Mouse (Mus musculus) spleen, postnatal 36 days (tissue): ENCODE measurements around the gene Ptprcap.
A peak's percentile ranks its signal among the peaks of the same experiment; 100 is the strongest.
"Not testable (repeated sequence)": the region's sequence is repeated elsewhere in the genome, so short reads cannot be mapped to it uniquely, and the experiment has no call there.

Experiments
- DNase-seq, 2 experiments: peaks; one replicate each; pipeline ENCODE4 v3.0.0; 2022; ENCODE audit warnings: low spot score in 2 of 2, mixed read lengths in 1 of 2

Ptprcap gene

GRCm38 (mm10) chr19:4125741-4126696, 27.4 kb upstream of the Ptprcap start, which contains the start of gene Aip:
TSS of gene Aip (minus strand) at chr19:4125858.
- DNase-seq, result peak; percentile 99

- DNase-seq, result peak in 1 of 2 experiments; percentile 44
These were observed 26.5 kb upstream of the Ptprcap start for GRCm38 (mm10) chr19:4126759-4127495.

GRCm38 (mm10) chr19:4129462-4129861, 23.9 kb upstream of the Ptprcap start:
- no peak for DNase-seq

- no peak for DNase-seq
These were observed 23.3 kb upstream of the Ptprcap start for GRCm38 (mm10) chr19:4130106-4130505.

- no peak for DNase-seq
These were observed 22.3 kb upstream of the Ptprcap start for GRCm38 (mm10) chr19:4131075-4131474.

- no peak for DNase-seq
These were observed 21.6 kb upstream of the Ptprcap start for GRCm38 (mm10) chr19:4131768-4132167.

- no peak for DNase-seq
These were observed 19.1 kb upstream of the Ptprcap start for GRCm38 (mm10) chr19:4134354-4134753.

- peak in 1 of 2 experiments; percentile 58 for DNase-seq
These were observed 18.0 kb upstream of the Ptprcap start for GRCm38 (mm10) chr19:4135229-4135962.

GRCm38 (mm10) chr19:4135963-4136345, 17.4 kb upstream of the Ptprcap start:
- DNase-seq, result not testable (repeated sequence)

- DNase-seq, result no peak
These were observed 16.9 kb upstream of the Ptprcap start for GRCm38 (mm10) chr19:4136463-4136862.

GRCm38 (mm10) chr19:4137913-4138312, 15.5 kb upstream of the Ptprcap start:
- DNase-seq, result peak in 1 of 2 experiments; percentile 49

GRCm38 (mm10) chr19:4139446-4139845, 14.0 kb upstream of the Ptprcap start, which contains the start of gene Gpr152:
TSS of gene Gpr152 (plus strand) at chr19:4139787.
- DNase-seq, result no peak

- DNase-seq, result no peak
These were observed 13.3 kb upstream of the Ptprcap start for GRCm38 (mm10) chr19:4140147-4140546.

GRCm38 (mm10) chr19:4142416-4143173, 10.8 kb upstream of the Ptprcap start:
- DNase-seq, result no peak

- DNase-seq, result peak in 1 of 2 experiments; percentile 45
These were observed 9.6 kb upstream of the Ptprcap start, which contains the start of gene Cabp4 for GRCm38 (mm10) chr19:4143759-4144268. TSS of gene Cabp4 (minus strand) at chr19:4144033.

GRCm38 (mm10) chr19:4144550-4145498, 8.6 kb upstream of the Ptprcap start:
- DNase-seq, result peak; percentile 77

GRCm38 (mm10) chr19:4145936-4146335, 7.5 kb upstream of the Ptprcap start:
- DNase-seq, result no peak

GRCm38 (mm10) chr19:4146366-4147021, 6.9 kb upstream of the Ptprcap start:
- DNase-seq, result no peak

GRCm38 (mm10) chr19:4147022-4147405, 6.4 kb upstream of the Ptprcap start:
- no peak for DNase-seq
